Mouse (Mus musculus) cerebellum, adult 2 months (tissue): ENCODE measurements around the gene Rhobtb1.

Experiments
- CTCF ChIP-seq: fragments of 200-500 bp; IDR thresholded peaks from 2 replicates; pipeline ENCODE4 v1.5.1; 2011; ENCODE audit warnings: low read depth, mild to moderate bottlenecking, control low read depth, low read length, moderate library complexity, borderline replicate concordance; ENCODE audit not compliant: insufficient read depth
- POLR2A ChIP-seq: fragments of 200-500 bp; IDR thresholded peaks from 2 replicates; pipeline ENCODE4 v1.6.1; 2011; ENCODE audit warnings: low read length, control low read depth, borderline replicate concordance; ENCODE audit not compliant: insufficient read depth

- no peak for TF ChIP-seq POLR2A
- TF ChIP-seq CTCF: no peak
These were observed 46.9 kb upstream of the Rhobtb1 start for GRCm38 (mm10) chr10:69104143-69104882.
